Mouse (Mus musculus): ENCODE results near the gene Tbrg4.
"Not testable (repeated sequence)": the region's sequence is repeated elsewhere in the genome, so short reads cannot be mapped to it uniquely, and the experiment has no call there.

Gene Tbrg4

DNA sequence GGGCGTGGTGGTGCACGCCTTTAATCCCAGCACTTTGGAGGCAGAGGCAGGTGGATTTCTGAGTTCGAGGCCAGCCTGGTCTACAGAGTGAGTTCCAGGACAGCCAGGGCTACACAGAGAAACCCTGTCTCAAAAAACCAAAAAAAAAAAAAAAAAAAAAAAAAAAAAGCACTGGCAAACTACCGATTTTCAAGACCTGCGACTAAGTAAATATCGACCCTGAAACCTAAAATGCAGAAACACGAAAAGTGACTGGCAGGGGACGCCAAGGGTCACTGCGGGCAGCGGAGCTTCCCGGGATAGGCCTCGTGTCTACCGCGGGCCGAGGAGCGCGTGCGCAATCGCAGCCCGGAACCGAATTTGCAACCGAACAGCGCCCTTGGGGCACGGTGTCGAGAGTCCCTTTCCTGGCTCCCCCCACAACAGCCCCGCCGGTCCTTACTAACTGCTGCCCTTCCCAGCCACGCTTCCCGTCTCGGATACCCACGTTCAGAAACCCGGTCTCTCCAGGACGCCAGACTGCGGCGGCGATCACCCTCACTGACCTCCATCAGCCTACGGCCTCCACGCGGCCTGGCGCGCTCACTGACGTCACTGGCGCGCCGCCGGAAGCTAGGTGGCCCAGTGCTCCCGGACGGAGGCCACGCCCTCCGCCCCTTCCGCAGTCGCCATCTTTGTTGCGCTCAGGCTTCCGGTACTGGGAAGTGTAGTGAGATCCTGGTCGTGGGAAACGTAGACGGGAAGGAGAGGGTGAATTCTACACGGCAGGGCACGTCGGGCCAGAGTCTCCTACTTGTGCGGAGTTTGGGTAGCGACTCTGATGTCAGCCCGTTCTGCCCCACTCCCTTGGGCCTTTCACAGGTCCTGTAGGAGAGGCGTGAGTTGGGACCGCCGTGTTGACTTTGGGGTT is at the start of gene Tbrg4:
Tbrg4 (minus strand) TSS at position 590 of the 910 bp plus-strand sequence.
- peak; percentile 93 for DNase-seq

DNA sequence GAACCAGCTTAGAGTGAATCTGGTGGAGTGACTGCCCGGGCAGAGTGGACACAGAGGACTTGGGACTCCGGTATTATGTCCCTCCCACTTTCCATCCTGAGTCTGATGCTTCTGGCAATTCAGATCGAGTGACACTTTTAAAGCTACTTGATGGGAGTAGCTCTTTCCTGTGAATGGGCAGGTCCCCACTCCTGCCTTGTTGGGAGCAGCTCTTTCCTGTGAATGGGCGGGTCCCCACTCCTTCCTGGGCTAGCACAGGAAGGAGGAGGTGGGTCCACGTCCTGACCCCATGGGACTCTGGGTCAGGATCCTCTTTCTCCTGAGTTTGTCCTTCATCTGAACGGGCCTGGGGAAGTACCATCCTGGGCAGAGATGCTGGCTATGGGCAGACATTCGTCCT is 49.5 kb upstream of the Tbrg4 start:
- DNase-seq = no peak

DNA sequence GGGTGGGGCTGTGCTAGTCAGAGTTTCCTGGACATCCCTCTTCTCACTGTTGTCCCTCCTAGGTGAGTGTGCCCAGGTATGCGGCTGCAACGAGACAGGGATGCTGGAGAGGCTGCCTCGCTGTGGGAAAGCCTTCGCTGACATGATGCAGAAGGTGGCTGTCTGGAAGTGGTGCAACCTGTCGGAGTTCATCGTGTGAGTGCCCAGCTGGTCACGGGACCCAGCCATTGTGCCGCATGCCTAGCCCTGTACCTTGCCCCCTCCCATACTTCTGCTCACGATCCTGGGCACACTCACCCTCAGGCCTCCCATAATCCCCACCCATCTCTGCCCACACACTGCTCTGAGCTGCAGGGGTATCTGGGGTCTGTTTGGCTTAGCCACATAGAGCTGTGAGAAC is 48.8 kb upstream of the Tbrg4 start:
- DNase-seq = no peak

DNA sequence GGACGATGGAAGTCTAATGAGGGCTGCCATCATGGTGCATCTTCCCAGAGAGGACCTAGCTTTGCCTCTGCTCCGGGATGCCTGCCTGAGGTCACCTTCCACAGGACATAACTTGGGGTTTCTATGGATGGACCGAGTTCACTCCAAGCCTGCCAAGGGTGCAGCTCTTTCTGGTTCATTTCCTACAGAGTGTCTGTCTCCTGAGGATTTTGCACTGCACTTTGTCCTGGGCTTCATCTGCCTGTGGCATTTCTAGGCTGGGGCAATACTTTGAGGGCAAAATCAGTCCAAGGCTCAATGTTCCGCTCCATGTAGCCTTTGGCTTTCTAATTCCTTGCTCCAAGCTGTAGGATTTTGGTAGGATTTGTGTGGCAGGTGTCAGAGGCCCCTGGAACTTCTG is 45.0 kb upstream of the Tbrg4 start:
- no peak for DNase-seq

DNA sequence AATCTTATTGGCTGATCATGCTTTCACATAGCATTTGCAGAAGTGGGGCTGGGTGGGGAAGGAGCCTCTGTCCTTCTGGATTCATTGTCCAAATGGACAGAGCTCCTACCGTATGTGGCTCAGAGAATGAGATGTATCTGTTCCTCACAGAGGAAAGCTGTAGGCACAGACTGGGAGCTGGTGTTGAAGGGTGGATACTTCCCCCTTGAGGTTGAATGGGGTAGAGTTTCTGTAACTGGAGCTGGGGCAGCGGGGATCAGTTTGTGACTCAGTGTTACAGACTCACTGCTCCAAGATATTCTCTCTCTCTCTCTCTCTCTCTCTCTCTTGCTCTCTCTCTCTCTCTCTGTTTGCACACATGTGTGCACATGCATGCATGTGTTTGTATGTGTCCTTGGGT is 44.2 kb upstream of the Tbrg4 start:
- DNase-seq = no peak

DNA sequence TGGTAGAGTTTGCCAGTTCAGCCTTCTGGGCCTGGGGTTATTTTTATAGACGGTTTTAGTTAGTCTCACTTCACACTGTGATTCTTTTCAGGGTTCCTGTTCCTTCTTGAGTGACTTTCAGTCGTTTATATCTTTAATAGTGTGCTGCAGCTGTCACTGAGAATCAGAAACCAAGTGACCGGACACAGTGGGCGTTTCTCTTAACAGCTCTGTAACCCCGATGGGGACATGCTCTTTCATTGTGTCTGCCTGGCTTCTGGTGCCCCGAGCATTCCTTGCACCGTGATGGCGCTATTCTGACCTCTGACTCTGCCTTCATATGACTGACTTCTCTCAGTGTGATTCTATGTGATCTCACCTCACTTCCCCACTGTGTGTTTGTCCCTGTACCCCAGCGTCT is 43.2 kb upstream of the Tbrg4 start:
- no peak for DNase-seq

DNA sequence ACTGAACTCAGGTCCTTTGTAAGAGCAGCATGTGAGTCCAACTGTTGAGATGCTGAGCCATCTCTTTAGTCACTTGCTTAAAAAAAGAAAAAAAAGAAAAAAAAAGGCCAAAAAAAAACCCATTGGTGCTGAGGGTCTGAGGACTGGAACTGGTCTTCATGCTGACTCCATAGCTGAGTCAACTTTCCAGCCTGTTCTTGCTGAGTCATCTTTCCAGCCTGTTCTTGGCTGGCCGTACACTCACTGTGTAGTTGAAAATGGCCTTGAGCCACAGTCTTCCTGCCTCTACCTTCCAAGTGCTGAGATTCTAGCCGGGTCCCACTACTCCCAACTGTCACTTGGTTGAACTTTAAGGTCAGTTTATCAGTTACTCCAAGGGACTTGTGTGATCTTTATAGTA is 40.8 kb upstream of the Tbrg4 start:
- DNase-seq = no peak

DNA sequence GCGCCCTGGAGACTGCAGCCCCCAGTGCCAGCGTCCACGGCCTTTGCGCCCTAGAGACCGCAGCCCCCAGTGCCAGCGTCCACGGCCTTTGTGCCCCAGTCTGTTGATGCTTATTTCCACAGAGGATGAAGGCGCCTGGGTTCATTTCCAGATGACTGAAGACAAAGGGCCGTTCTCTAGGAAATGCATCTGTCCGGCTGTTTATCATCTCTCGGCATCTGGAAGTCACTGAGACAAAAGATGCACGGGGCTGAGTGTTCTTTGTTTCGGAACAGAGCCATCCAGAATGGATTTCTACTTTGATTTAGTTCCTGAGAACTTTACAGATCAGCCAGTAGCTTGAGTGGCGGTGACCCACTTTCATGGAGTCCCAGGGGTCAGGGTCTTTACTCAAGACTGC is 35.3 kb upstream of the Tbrg4 start:
- no peak for DNase-seq

DNA sequence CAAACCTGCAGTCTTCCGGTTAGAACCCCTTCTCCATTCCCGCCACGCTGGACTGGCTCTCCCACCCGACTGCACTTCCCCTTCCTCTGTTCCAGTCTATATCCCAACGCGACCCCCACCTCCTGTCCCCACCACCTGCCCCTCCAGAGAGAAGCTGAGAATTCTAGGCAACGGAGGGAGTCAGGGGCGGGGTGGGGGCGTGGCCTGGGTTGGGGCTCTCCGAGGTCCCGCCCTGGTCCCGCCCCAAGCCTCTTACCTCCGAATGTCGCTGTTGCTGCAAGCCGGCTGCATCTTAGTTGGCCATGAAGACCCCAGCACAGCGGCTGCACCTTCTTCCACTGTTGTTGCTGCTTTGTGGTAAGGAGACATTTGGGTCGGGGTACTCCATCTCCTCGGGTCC is 32.4 kb upstream of the Tbrg4 start, which contains the start of gene Ramp3:
Ramp3 (plus strand) TSS at position 251 of the 400 bp plus-strand sequence.
- peak; percentile 72 for DNase-seq

DNA sequence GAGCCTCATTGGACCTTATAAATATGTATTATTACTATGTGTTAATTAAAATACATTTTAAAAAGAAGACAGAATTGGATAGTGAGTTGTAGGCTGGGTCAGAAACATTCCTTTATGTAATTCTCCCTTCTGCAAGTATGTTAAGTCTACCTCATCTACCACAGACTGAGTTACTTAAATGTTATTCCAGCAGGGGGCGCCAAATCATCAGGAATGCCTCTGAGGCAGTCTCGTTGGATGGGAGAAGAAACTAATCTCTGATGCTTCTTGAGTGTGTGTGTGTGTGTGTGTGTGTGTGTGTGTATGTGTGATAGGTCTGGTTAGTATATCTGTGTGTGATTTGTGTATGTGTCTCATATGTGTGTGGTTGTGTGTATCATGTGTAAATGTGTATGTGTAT is 29.0 kb upstream of the Tbrg4 start:
- DNase-seq = peak; percentile 95

DNA sequence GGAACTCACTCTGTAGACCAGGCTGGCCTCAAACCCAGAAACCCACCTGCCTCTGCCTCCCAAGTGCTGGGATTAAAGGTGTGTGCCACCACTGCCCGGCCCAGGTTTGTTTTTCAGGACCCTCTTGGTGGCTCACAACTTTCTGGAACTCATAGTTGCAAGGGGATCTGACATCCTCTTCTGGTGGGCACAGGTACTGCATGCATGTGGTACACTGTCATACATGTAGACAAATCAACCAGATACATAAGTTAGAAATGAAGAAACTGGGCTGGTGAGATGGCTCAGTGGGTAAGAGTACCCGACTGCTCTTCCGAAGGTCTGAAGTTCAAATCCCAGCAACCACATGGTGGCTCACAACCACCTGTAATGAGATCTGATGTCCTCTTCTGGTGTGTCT is 27.1 kb upstream of the Tbrg4 start:
- not testable (repeated sequence) for DNase-seq

DNA sequence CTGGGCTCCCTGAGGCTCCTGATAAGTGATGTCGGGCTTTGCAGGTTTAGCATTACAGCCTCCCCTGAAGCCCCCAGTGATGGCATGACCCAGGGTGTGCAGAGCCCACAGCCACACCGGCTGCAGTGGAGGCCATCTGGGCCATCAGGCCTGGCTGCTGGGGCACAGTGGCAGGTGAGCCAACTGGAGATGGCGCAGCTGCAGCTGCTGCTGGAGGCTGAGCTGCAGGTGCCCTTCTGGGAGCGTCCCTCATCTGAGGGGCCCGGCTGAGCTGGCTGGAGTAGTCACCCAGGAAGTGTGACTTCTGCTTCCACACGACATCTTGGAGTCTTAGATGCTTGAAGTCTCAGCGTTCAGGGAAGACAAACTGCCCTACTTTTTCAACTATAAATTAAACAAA is 24.7 kb upstream of the Tbrg4 start:
- no peak for DNase-seq

DNA sequence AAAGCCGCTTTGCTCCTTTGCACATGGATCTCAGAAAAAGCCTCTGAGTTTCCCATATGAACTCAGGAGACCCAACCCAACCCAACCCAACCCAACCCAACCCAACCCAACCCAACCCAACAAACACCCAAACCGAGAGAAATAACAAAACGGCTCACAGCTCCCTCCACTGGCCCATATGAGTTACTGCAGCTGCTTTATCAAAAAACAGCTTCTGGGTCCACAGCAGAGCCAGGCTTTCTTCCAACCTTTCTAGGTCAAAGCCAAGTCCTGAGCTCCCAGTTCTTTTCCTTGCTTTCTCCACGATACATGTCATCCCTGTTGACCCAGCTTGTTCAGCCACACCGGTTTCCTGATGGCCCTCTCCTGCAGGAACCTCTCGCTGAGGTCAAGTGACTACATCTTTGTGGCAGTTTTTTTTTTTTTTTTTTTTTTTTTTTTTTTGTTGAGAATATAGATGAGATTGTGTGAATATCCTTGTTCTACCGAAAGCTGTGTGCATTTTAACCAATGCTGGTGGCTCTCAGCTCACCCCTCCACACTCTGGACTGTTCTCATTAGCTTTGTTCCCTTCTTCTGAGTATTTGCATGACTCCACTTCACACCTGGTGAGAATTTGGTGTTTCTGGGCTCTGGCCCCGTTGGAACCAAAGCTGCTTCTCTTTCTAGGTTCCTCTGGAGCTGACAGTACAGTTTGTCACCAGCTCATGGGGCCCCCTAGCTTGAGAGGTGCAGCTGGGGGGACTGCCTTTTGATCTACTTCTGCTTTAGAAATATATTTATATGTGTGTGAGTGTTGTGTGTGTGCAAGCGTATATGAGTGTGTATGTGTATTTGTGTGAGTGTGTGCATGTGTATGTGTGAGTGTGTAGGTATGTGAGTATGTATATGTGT is 22.2 kb upstream of the Tbrg4 start:
- no peak for DNase-seq

DNA sequence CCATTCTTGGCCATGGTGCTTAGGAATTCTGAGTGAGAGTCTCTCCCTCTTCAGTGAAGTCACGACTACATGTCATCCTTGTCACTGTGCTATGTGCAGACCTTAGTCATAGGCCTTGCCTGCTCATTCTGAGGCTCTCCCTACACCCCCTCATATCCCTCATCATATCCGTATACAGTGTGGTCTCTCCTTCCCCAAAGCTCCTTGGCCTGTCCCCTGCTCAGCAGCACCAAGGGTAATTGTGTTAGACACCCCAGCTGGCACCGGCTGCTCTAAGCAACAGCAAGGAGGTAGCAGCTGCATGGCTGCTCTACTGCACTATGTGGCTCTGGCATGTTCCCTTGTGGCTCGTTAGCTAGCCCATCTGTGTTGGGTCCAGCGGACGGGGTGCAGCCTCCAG is 18.7 kb upstream of the Tbrg4 start:
- no peak for DNase-seq

DNA sequence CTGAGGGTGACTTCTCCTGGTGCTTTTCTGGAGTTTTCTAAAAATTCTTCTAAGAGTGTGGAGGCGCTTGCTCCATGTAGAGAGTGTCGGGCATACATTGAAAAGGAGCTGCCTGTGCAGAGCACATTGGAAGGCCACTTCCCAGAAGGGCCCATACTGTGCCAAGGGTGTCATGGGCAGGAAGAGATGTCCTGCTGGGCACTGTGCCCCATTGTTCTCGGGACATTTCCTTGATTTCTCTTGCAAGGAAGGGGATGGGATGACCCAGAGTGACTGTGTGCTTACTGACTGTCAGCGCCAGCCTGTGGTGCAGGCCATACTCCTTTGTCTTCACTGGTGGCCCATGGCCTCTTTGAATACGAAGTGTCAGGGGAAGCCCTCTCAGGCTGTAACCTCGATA is 13.2 kb upstream of the Tbrg4 start:
- no peak for DNase-seq

DNA sequence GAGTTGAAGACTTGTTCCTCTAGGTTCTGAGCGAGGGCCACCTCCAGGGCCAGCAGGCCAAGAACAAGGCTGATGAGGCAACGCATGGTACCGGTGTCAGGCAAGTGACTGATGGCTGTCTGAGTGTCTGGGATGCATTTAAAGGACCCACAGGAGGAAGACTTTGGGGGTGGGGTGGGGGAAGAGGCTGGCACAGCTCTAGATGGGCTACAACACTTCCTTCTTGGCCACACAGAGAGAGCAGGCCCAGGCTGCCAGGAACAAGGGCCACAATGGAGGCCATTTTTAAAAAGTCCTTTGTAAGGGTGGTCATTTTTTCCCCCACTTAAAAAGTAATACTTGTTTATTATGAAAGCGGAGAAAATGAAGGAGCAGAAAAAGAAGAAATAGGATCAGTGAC is 12.7 kb upstream of the Tbrg4 start, which contains the start of gene Wap:
Wap (minus strand) TSS at position 101 of the 400 bp plus-strand sequence.
- no peak for DNase-seq

DNA sequence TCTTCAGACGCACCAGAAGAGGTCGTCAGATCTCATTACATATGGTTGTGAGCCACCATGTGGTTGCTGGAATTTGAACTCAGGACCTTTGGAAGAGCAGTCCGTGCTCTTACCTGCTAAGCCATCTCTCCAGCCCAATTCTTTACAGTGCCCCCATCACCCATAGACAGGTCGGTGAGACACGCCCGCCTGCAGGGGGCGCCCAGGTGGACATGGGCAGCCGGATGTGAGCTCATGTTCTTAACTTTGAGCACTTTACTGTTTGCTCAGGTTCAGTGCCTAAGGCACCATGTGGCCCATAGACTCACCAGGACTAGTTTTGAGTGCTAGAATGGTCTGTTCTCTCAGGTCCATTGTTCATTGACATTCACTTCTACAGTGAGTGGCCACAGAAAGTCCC is 10.3 kb upstream of the Tbrg4 start:
- DNase-seq = no peak

DNA sequence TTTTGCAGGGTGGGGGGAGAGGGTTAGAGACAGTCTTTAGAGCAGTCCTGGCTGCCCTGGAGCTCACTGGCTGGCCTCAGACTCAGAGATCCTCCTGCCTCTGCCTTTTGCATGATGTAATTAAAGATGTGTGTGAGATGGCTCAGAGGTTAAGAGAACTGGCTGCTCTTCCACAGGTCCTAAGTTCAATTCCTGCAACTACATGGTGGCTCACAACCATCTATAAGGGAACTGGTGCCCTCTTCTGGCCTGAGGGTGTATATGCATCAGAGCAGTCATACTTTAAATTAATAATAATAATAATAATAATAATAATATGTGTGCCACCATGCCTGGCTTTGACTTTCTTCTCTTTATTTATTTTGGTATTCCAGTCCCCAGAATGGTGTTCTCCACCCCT is 3.8 kb upstream of the Tbrg4 start:
- DNase-seq = no peak

DNA sequence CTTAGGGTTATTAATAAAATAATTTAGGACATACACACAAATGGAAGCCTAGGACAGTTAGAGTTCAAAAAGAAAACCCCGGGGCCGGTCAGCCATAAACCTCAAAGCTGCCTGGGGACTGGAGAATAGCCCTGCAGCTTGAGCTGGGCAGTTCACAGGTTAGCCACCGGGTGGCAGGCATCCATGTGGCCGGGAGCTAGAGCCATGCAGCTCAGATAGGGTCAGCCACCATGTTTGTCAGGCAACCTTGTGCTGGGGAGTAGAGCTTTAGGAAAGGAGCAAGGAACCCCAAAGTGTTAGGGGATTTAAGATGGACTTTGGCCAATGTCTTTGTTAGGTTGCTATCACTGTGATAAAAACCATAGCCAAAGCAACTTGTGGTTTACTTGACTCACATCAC is 2.7 kb upstream of the Tbrg4 start:
- peak; percentile 45 for DNase-seq

DNA sequence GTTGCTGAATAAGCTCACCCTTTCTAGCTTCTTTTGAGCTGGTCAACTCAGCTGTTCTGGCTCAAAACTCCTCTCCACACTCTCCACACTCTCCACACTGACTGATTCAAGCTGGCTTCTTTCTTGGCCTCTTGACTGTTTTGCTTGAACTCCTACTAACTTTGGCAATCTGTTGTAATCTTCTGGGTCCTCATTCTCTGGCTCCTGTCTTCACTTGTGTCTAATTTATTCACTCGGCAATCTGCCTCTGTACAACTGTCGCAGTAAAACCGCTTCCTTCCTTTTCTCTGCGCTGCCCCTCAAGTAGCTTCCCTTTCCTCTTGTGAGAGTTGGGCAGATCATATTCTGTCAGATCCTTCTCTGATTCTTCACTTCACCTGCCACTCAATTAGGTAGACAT is 1.9 kb upstream of the Tbrg4 start:
- DNase-seq = no peak

DNA sequence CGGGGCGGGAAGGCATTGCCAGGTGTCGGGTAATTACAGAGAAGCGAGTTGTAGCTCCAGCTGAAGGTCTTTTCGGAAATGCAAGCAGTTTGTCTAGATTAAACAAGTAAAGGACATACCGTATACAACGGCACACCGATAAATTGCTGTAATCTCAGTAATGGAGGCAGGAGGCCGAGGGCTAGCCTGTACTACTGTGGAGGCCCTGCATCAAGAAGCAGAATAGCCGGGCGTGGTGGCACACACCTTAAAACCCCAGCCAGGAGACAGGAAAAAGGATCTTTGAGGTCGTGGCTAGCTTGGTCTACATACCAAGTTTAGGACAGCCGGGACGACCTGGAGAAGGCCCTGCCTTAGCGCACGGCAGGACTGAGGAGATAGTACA is 513 bp upstream of the Tbrg4 start:
- no peak for DNase-seq

DNA sequence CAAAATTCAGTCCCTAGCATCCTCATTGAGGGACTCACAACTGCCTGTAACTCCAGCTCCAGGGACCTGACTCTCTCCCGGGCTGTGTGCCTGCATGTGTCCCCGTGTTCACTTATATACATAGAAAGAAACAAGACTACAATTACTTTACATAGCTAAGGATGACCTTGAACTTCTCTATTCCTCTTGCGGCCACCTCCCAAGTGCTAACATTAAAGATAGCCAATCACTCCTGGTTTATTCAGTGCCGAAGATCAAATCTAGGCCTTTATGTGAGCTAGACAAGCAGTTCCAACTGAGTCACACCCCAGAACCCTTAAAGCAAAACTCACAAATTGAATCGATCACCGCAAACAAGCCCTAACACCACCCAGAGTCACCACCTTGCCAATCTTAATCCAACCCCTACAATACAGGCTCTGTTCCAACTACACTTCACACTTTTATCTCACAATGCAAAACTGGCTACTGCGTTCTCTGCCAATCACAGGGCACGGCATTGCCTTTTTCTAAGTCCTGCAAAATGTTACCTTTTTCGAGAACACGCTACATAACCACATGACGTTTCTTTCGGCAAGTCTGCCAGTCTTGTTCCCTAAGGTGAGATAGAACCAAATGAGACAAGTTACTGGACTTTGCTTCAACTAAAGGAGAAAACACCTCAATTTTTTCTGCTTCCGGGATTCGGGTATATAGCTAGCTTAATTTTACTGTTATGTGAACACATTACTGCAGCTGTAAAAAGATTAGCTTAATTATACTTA is 1.1 kb downstream of the Tbrg4 start:
- no peak for DNase-seq

DNA sequence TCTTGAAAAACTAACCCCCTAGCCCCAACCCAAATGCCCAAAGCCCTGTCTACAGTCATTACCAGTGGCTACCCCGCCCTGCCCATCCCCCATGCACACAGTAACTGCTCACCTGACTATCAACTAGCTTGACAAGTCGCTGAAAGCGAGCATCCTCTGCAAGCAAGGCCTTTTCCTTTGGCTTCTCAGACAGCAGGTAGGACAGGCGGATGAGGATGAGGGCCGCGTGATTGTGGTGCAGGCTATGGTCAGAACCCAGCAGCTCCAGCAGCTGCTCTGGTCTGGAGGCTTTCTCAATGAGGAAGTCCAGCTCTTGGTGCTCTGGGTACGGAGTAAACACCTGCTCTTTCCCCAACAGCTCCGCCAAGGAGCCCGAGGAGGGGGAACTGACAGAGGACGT is 2.2 kb downstream of the Tbrg4 start:
- no peak for DNase-seq
